Mouse (Mus musculus): Measurements from ENCODE around the gene Prdm10.

GRCm38 (mm10) chr9:31313876-31314275, 33.5 kb downstream of the Prdm10 start:
- TF ChIP-seq CTCF (conservative IDR thresholded peaks at IDR 0.05; ENCODE audit: insufficient read depth, insufficient read length, low read depth, low read length) (no peak), POLR2A (IDR thresholded peaks at IDR 0.05; ENCODE audit: low read depth, low read length) (no peak)
